Mouse (Mus musculus) neural tube, embryonic 11.5 days (tissue): ENCODE measurements around the gene Vezf1. TPM values are rescaled to one million over a fixed set of nuclear protein-coding genes. Genes with fewer than 3 reads are reported as not detected.

Experiments used
- ATAC-seq: fragments of 200-750 bp; cut with Nextera tagmentation; 2 replicates; pipeline ENCODE4 v1.8.0; 2017; ENCODE audit warnings: moderate number of reproducible peaks, mild to moderate bottlenecking, moderate TSS enrichment, moderate library complexity; ENCODE audit not compliant: insufficient read depth, low FRiP score, low TSS enrichment
- DNase-seq: peaks from one replicate; pipeline ENCODE4 v3.0.0-alpha.2; 2015; ENCODE audit warnings: low spot score
- H3K27ac ChIP-seq: fragments of 300-500 bp; sonication (generic); 2 replicates; pipeline ENCODE4 v1.5.1; 2014; ENCODE audit warnings: low read depth, mild to moderate bottlenecking, low read length
- H3K27me3 ChIP-seq: fragments of 300-500 bp; sonication (generic); 2 replicates; pipeline ENCODE4 v1.6.1; 2014; ENCODE audit warnings: mild to moderate bottlenecking, low read length, mixed read lengths; ENCODE audit not compliant: control insufficient read depth, insufficient read depth
- H3K36me3 ChIP-seq: fragments of 300-500 bp; sonication (generic); 2 replicates; pipeline ENCODE4 v1.6.1; 2014; ENCODE audit warnings: mild to moderate bottlenecking, low read length, moderate library complexity, mixed read lengths; ENCODE audit not compliant: control insufficient read depth, insufficient read depth
- H3K4me1 ChIP-seq: fragments of 300-500 bp; sonication (generic); 2 replicates; pipeline ENCODE4 v1.6.1; 2014; ENCODE audit warnings: low read length, mixed read lengths; ENCODE audit not compliant: control insufficient read depth, insufficient read depth
- H3K4me2 ChIP-seq: fragments of 300-500 bp; sonication (generic); 2 replicates; pipeline ENCODE4 v1.6.1; 2014; ENCODE audit warnings: low read depth, mild to moderate bottlenecking, moderate library complexity
- H3K4me3 ChIP-seq: fragments of 300-500 bp; sonication (generic); 2 replicates; pipeline ENCODE4 v1.5.1; 2014; ENCODE audit warnings: low read depth, low read length
- H3K9ac ChIP-seq: fragments of 300-500 bp; sonication (generic); 2 replicates; pipeline ENCODE4 v1.6.1; 2014; ENCODE audit warnings: mild to moderate bottlenecking, low read length
- H3K9me3 ChIP-seq: fragments of 300-500 bp; sonication (generic); 2 replicates; pipeline ENCODE4 v1.6.1; 2016; ENCODE audit warnings: low read length; ENCODE audit not compliant: control insufficient read depth
- WGBS: fragments of 180-500 bp; shearing (Covaris S2); extraction: QIAGEN DNeasy Blood & Tissue Kit; methylation state at CpG from one replicate; pipeline ENCODE4 v1.1.7; 2014; 5-methylcytosine and 5-hydroxymethylcytosine counted together
- polyA plus RNA-seq: library from polyadenylated mRNA; unstranded; fragments of >200 nt; fragmentation: Nextera tagmentation; extraction: Ambion mirVana; gene quantifications from 2 replicates; pipeline ENCODE4 v1.2.1, GENCODE M21; 2014

The Vezf1 gene
- 76.2 and 78.4 TPM in 2 replicates for polyA plus RNA-seq

- Histone ChIP-seq H3K9ac (peak within 1 kb of the TSS; percentile 99), H3K9me3 (no peaks in the 10 kb centered on the region), H3K27ac (peak within 1 kb of the TSS; percentile 99), H3K4me3 (peak within 1 kb of the TSS; percentile 96), H3K4me2 (peak within 1 kb of the TSS; percentile 80), H3K4me1 (peaks cover 22% of the 10 kb centered on the region), H3K27me3 (no peaks in the 10 kb centered on the region), H3K36me3 (no peaks in the 10 kb centered on the region)
- under 1% methylated on average over 57 of the region's 81 CpGs for WGBS
- DNase-seq (peak; percentile 84), ATAC-seq (peak; percentile 88)
Measured at GRCm38 (mm10) chr11:88067586-88068410, at the start of gene Vezf1. Gene Vezf1, plus strand, starts transcription at chr11:88068279.

DNA sequence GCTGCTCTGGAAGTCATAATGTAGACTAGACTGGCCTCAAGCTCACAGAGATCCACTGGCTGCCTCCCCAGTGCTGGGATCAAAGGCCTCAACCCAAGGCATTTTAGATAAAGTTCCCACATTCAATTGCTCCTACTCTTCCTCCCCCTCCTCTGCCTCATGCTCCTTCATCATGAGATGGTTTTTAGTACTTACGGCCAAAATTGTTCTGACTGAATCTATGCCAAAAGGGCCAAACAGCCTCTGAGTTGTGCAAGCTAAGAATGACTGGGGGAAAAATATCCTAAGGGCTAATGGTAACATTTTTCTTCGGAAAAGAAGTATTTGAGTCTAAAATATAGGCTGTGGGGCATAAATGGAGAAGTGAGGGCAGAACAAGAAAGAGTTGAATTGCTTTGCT, 44.1 kb upstream of the Vezf1 start:
- DNase-seq (no peak), ATAC-seq (no peak)
- Histone ChIP-seq H3K9me3 (no peaks in the 10 kb centered on the region), H3K9ac (no peak overlapping the region), H3K4me1 (no peaks in the 10 kb centered on the region), H3K27ac (no peak overlapping the region), H3K27me3 (no peaks in the 10 kb centered on the region), H3K36me3 (no peaks in the 10 kb centered on the region), H3K4me3 (no peak overlapping the region), H3K4me2 (no peak overlapping the region)
- WGBS, result 76% methylated on average over 2 of the region's 2 CpGs

- ATAC-seq (no peak), DNase-seq (no peak)
- H3K4me2 ChIP-seq, result no peak overlapping the region
- H3K9me3 ChIP-seq, result no peaks in the 10 kb centered on the region
- no peaks in the 10 kb centered on the region for H3K4me1 ChIP-seq
- H3K4me3 ChIP-seq, result no peak overlapping the region
- no peaks in the 10 kb centered on the region for H3K36me3 ChIP-seq
- H3K27ac ChIP-seq, result no peak overlapping the region
- WGBS, result 54% methylated on average over 9 of the region's 9 CpGs
- no peaks in the 10 kb centered on the region for H3K27me3 ChIP-seq
- H3K9ac ChIP-seq, result no peak overlapping the region
Measured at GRCm38 (mm10) chr11:88027391-88028035, 40.6 kb upstream of the Vezf1 start.

- no peak for ATAC-seq
Measured at GRCm38 (mm10) chr11:88028193-88028684, 39.8 kb upstream of the Vezf1 start.

DNA sequence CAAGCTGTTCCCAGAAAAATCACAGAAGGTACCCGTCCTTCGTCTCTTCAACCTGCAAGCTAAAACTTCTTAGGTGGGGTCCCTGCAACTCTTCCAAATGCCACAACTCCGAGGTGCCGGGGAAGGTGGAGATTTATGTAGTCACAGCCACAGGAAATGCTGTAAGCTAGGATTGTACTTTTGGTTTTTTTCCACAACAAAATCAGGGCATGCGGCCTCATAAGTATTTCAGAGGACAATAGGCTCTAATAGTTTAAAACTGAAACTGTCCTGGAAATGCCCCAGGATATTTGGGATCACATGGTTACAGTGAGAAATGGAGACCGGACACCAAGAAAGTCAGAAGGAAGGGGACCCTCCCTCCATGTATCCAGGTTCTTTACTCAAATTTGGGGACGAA, 37.9 kb upstream of the Vezf1 start:
- ATAC-seq (no peak), DNase-seq (no peak)
- Histone ChIP-seq H3K27ac (no peak overlapping the region), H3K36me3 (no peaks in the 10 kb centered on the region), H3K9me3 (no peaks in the 10 kb centered on the region), H3K4me1 (no peaks in the 10 kb centered on the region), H3K4me3 (no peak overlapping the region), H3K27me3 (no peaks in the 10 kb centered on the region), H3K4me2 (no peak overlapping the region), H3K9ac (no peak overlapping the region)
- WGBS, result 90% methylated on average over 7 of the region's 7 CpGs

More at GRCm38 (mm10) chr11:88028193-88028684, 39.8 kb upstream of the Vezf1 start:
- H3K27me3 ChIP-seq, result no peaks in the 10 kb centered on the region
- 11% methylated on average over 16 of the region's 16 CpGs for WGBS
- no peaks in the 10 kb centered on the region for H3K36me3 ChIP-seq
- no peaks in the 10 kb centered on the region for H3K4me1 ChIP-seq
- H3K4me2 ChIP-seq, result no peak overlapping the region
- DNase-seq, result no peak
- H3K4me3 ChIP-seq, result no peak overlapping the region
- no peaks in the 10 kb centered on the region for H3K9me3 ChIP-seq
- H3K9ac ChIP-seq, result no peak overlapping the region
- no peak overlapping the region for H3K27ac ChIP-seq

GRCm38 (mm10) chr11:88030836-88031235, 37.2 kb upstream of the Vezf1 start:
- no peaks in the 10 kb centered on the region for H3K27me3 ChIP-seq
- H3K4me2 ChIP-seq, result no peak overlapping the region
- H3K36me3 ChIP-seq, result no peaks in the 10 kb centered on the region
- H3K4me3 ChIP-seq, result no peak overlapping the region
- H3K9me3 ChIP-seq, result no peaks in the 10 kb centered on the region
- no peak overlapping the region for H3K27ac ChIP-seq
- ATAC-seq, result no peak
- no peaks in the 10 kb centered on the region for H3K4me1 ChIP-seq
- no peak overlapping the region for H3K9ac ChIP-seq
- no peak for DNase-seq
- 78% methylated on average over 2 of the region's 2 CpGs for WGBS

GRCm38 (mm10) chr11:88031753-88032152, 36.3 kb upstream of the Vezf1 start:
- H3K27ac ChIP-seq, result no peak overlapping the region
- WGBS, result 77% methylated on average over 5 of the region's 5 CpGs
- no peaks in the 10 kb centered on the region for H3K9me3 ChIP-seq
- H3K36me3 ChIP-seq, result no peaks in the 10 kb centered on the region
- no peak overlapping the region for H3K4me3 ChIP-seq
- no peak overlapping the region for H3K4me2 ChIP-seq
- DNase-seq, result no peak
- no peaks in the 10 kb centered on the region for H3K4me1 ChIP-seq
- no peak for ATAC-seq
- no peak overlapping the region for H3K9ac ChIP-seq
- no peaks in the 10 kb centered on the region for H3K27me3 ChIP-seq

GRCm38 (mm10) chr11:88035970-88036369, 32.1 kb upstream of the Vezf1 start:
- no peak overlapping the region for H3K9ac ChIP-seq
- DNase-seq (no peak), ATAC-seq (no peak)
- WGBS, result 67% methylated on average over 7 of the region's 7 CpGs
- H3K36me3 ChIP-seq, result no peaks in the 10 kb centered on the region
- H3K27me3 ChIP-seq, result no peaks in the 10 kb centered on the region
- H3K4me3 ChIP-seq, result no peak overlapping the region
- H3K4me2 ChIP-seq, result no peak overlapping the region
- no peak overlapping the region for H3K27ac ChIP-seq
- H3K9me3 ChIP-seq, result no peaks in the 10 kb centered on the region
- no peaks in the 10 kb centered on the region for H3K4me1 ChIP-seq
